ENCODE assay signal across 8 mouse cellular contexts in the genomic region with DNA sequence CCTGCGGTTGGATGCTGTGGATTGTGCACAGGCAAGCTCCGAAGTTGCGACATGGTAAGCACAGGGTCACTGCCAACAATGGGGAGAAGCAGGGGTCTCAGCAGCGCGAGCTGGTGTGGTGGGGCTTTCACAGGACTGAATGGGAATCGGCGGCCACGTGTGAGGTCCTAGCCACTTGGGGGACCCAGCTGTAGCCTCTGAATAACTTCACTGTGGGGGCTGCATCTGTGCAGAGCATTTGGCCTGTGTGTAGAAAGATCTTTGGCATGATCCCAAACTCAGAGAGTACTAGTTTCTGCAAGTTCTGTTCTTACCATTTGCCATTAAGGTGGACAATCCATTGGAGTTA. TPM values are rescaled to one million over a fixed set of nuclear protein-coding genes. Genes with fewer than 3 reads are reported as not detected.
A peak's percentile ranks its signal among the peaks of the same experiment; 100 is the strongest.
DNase-seq lines count a peak whose midpoint lies in the region; ATAC-seq and TF ChIP-seq lines count a peak whose summit lies in the region.
"Not testable (repeated sequence)": the region's sequence is repeated elsewhere in the genome, so short reads cannot be mapped to it uniquely, and the experiment has no call there.

No protein-coding gene starts in this region.

- WGBS in embryonic facial prominence, embryonic 10.5 days = under 1% methylated on average over 8 of the region's 8 CpGs
- 0% methylated on average over 8 of the region's 8 CpGs for WGBS in forebrain, embryonic 14.5 days
- WGBS in heart, postnatal 0 days = 0% methylated on average over 8 of the region's 8 CpGs
- under 1% methylated on average over 8 of the region's 8 CpGs for WGBS in kidney, embryonic 14.5 days
- under 1% methylated on average over 8 of the region's 8 CpGs for WGBS in liver, embryonic 12.5 days (ENCODE audit: insufficient replicate concordance)
- WGBS in midbrain, embryonic 11.5 days = 0% methylated on average over 8 of the region's 8 CpGs
- 0% methylated on average over 8 of the region's 8 CpGs for WGBS in small intestine, adult 2 months

- peak overlapping the region; percentile 83 for H3K27ac ChIP-seq in embryonic facial prominence, embryonic 10.5 days (replicated peaks)
- not testable (repeated sequence) for H3K27ac ChIP-seq in forebrain, embryonic 14.5 days (ENCODE audit: low read depth, low read length); midbrain, embryonic 11.5 days (ENCODE audit: low read depth, low read length); small intestine, adult 2 months (ENCODE audit: insufficient read depth, low read depth, low read length)
- H3K27ac ChIP-seq in heart, postnatal 0 days (ENCODE audit: low read depth) = peak overlapping the region; percentile 90
- H3K27ac ChIP-seq in kidney, embryonic 14.5 days (ENCODE audit: low read depth, low read length) = peak overlapping the region; percentile 88; the same call in 1 of the 2 replicates
- H3K27ac ChIP-seq in liver, embryonic 12.5 days = peak overlapping the region; percentile 87

- not testable (repeated sequence) for H3K36me3 ChIP-seq in C2C12 (ENCODE audit: control insufficient read depth, insufficient read depth); forebrain, embryonic 14.5 days (ENCODE audit: control insufficient read depth, insufficient read depth, low read length); heart, postnatal 0 days (replicated peaks; ENCODE audit: control insufficient read depth, insufficient read depth, low read length); kidney, embryonic 14.5 days (ENCODE audit: control insufficient read depth, insufficient read depth, low read length); midbrain, embryonic 11.5 days (ENCODE audit: control insufficient read depth, insufficient read depth, low read length); small intestine, adult 2 months (ENCODE audit: control insufficient read depth, insufficient read depth, low read length)
- H3K36me3 ChIP-seq in embryonic facial prominence, embryonic 10.5 days (replicated peaks) = peaks cover 32% of the 10 kb centered on the region
- peaks cover 29% of the 10 kb centered on the region for H3K36me3 ChIP-seq in liver, embryonic 12.5 days

- TF ChIP-seq EP300 in heart, postnatal 0 days (IDR thresholded peaks at IDR 0.05; ENCODE audit: low read depth) = not testable (repeated sequence)

- peak overlapping the region; percentile 33 for H3K4me3 ChIP-seq in C2C12 (ENCODE audit: insufficient read depth, poor library complexity, severe bottlenecking)
- H3K4me3 ChIP-seq in embryonic facial prominence, embryonic 10.5 days = peak overlapping the region; percentile 70
- H3K4me3 ChIP-seq in forebrain, embryonic 14.5 days (ENCODE audit: low read depth, low read length) = peak overlapping the region; percentile 50
- peak overlapping the region; percentile 58 for H3K4me3 ChIP-seq in heart, postnatal 0 days (ENCODE audit: low read depth, low read length)
- peak overlapping the region; percentile 52 for H3K4me3 ChIP-seq in kidney, embryonic 14.5 days (ENCODE audit: low read length)
- peak overlapping the region; percentile 74 for H3K4me3 ChIP-seq in liver, embryonic 12.5 days
- peak overlapping the region; percentile 50 for H3K4me3 ChIP-seq in midbrain, embryonic 11.5 days (ENCODE audit: low read depth, low read length)
- H3K4me3 ChIP-seq in small intestine, adult 2 months (ENCODE audit: low read depth, low read length) = peak overlapping the region; percentile 69

- peak overlapping the region; percentile 79 for H3ac ChIP-seq in C2C12 (ENCODE audit: control insufficient read depth, insufficient read length, low read depth)

- peak overlapping the region; percentile 61 for H3K9ac ChIP-seq in forebrain, embryonic 14.5 days (ENCODE audit: low read length)
- H3K9ac ChIP-seq in heart, postnatal 0 days (replicated peaks; ENCODE audit: low read depth, low read length) = peak overlapping the region; percentile 54; the same call in 1 of the 2 replicates
- H3K9ac ChIP-seq in kidney, embryonic 14.5 days (ENCODE audit: low read depth, low read length) = peak overlapping the region; percentile 58
- H3K9ac ChIP-seq in liver, embryonic 12.5 days = peak overlapping the region; percentile 73
- H3K9ac ChIP-seq in midbrain, embryonic 11.5 days (ENCODE audit: low read length) = peak overlapping the region; percentile 63

- H3K9me3 ChIP-seq in embryonic facial prominence, embryonic 10.5 days = peaks cover 32% of the 10 kb centered on the region
- H3K9me3 ChIP-seq in forebrain, embryonic 14.5 days (replicated peaks; ENCODE audit: control insufficient read depth, low read length); heart, postnatal 0 days (replicated peaks; ENCODE audit: control insufficient read depth, low read length); kidney, embryonic 14.5 days (ENCODE audit: control insufficient read depth, low read length); midbrain, embryonic 11.5 days (ENCODE audit: control insufficient read depth, low read length): not testable (repeated sequence)
- peaks cover 12% of the 10 kb centered on the region for H3K9me3 ChIP-seq in liver, embryonic 12.5 days (replicated peaks)

- peaks cover 22% of the 10 kb centered on the region for H3K79me3 ChIP-seq in C2C12 (ENCODE audit: low read depth)

- H3K4me1 ChIP-seq in embryonic facial prominence, embryonic 10.5 days = peaks cover 16% of the 10 kb centered on the region
- H3K4me1 ChIP-seq in forebrain, embryonic 14.5 days (ENCODE audit: control insufficient read depth, insufficient read depth, low read length) = peaks cover 13% of the 10 kb centered on the region; the same call in 1 of the 2 replicates
- not testable (repeated sequence) for H3K4me1 ChIP-seq in heart, postnatal 0 days (ENCODE audit: control insufficient read depth, insufficient read depth); kidney, embryonic 14.5 days (ENCODE audit: control insufficient read depth, insufficient read depth, low read length); small intestine, adult 2 months (ENCODE audit: control insufficient read depth, insufficient read depth, insufficient read length, low read length)
- H3K4me1 ChIP-seq in liver, embryonic 12.5 days = peaks cover 33% of the 10 kb centered on the region
- peaks cover 12% of the 10 kb centered on the region; the same call in 1 of the 2 replicates for H3K4me1 ChIP-seq in midbrain, embryonic 11.5 days (ENCODE audit: control insufficient read depth, insufficient read depth, low read length)

- not testable (repeated sequence) for DNase-seq in embryonic facial prominence, embryonic 10.5 days (ENCODE audit: low spot score); heart, postnatal 0 days (ENCODE audit: low spot score); midbrain, embryonic 11.5 days (ENCODE audit: low spot score, missing footprints)
- DNase-seq in forebrain, embryonic 14.5 days (ENCODE audit: low spot score) = peak; percentile 5

- ATAC-seq in forebrain, embryonic 14.5 days = peak; percentile 84
- peak; percentile 37 for ATAC-seq in heart, postnatal 0 days (ENCODE audit: insufficient read depth, low read depth)
- peak; percentile 68; the same call in 1 of the 2 replicates for ATAC-seq in kidney, embryonic 14.5 days (ENCODE audit: low FRiP score, low TSS enrichment)
- peak; percentile 37 for ATAC-seq in liver, embryonic 12.5 days
- ATAC-seq in midbrain, embryonic 11.5 days (ENCODE audit: low FRiP score) = peak; percentile 83

- H3K79me2 ChIP-seq in C2C12 (ENCODE audit: control insufficient read depth, insufficient read depth) = peaks cover 46% of the 10 kb centered on the region

- not testable (repeated sequence) for TF ChIP-seq POLR2A in small intestine, adult 2 months (IDR thresholded peaks at IDR 0.05; ENCODE audit: low read depth, low read length)

- TF ChIP-seq CTCF in C2C12 (IDR thresholded peaks at IDR 0.05; ENCODE audit: control insufficient read depth, insufficient read depth, insufficient read length); heart, postnatal 0 days (IDR thresholded peaks at IDR 0.05; ENCODE audit: low read depth); small intestine, adult 2 months (IDR thresholded peaks at IDR 0.05; ENCODE audit: extremely low read depth, insufficient read length, insufficient replicate concordance, low read depth, low read length): not testable (repeated sequence)

- peak overlapping the region; percentile 60 for H3K4me2 ChIP-seq in forebrain, embryonic 14.5 days (ENCODE audit: low read length)
- H3K4me2 ChIP-seq in heart, postnatal 0 days (ENCODE audit: low read depth, low read length) = peak overlapping the region; percentile 67
- H3K4me2 ChIP-seq in kidney, embryonic 14.5 days (replicated peaks; ENCODE audit: low read depth, low read length) = peak overlapping the region; percentile 58
- peak overlapping the region; percentile 81 for H3K4me2 ChIP-seq in liver, embryonic 12.5 days
- peak overlapping the region; percentile 65 for H3K4me2 ChIP-seq in midbrain, embryonic 11.5 days

- not testable (repeated sequence) for H3K27me3 ChIP-seq in C2C12 (ENCODE audit: control insufficient read depth, insufficient read depth, insufficient read length); embryonic facial prominence, embryonic 10.5 days (replicated peaks; ENCODE audit: low read depth, poor library complexity, severe bottlenecking); forebrain, embryonic 14.5 days (replicated peaks; ENCODE audit: control insufficient read depth, insufficient read depth, low read length); heart, postnatal 0 days (ENCODE audit: control insufficient read depth, insufficient read depth, low read length); kidney, embryonic 14.5 days (ENCODE audit: control insufficient read depth, insufficient read depth, low read length); liver, embryonic 12.5 days (replicated peaks); midbrain, embryonic 11.5 days (ENCODE audit: control insufficient read depth, insufficient read depth, low read length); small intestine, adult 2 months (ENCODE audit: control insufficient read depth, insufficient read depth, low read length)

RNA-seq across cellular contexts. Expression of gene B230307C23Rik, which starts 0.2 kb away (rescaled TPM):
- 5.2 TPM for polyA plus RNA-seq in C2C12 (2012; fragmentation: generic; extraction: Trizol)
- polyA plus RNA-seq in embryonic facial prominence, embryonic 10.5 days (2016; fragmentation: Nextera tagmentation; extraction: Ambion mirVana) = 18.9 and 22.4 TPM in 2 replicates
- polyA plus RNA-seq in forebrain, embryonic 14.5 days (2014; fragmentation: Nextera tagmentation; extraction: Ambion mirVana) = 27.3 and 31.0 TPM in 2 replicates
- 3.7 and 4.2 TPM in 2 replicates for total RNA-seq in heart, postnatal 0 days (2014; rRNA removed; ENCODE audit: low replicate concordance)
- 11.2 and 13.2 TPM in 2 replicates for polyA plus RNA-seq in heart, postnatal 0 days (2015; fragmentation: Nextera tagmentation; extraction: Ambion mirVana)
- polyA plus RNA-seq in kidney, embryonic 14.5 days (2014; fragmentation: Nextera tagmentation; extraction: Ambion mirVana) = 28.8 and 29.3 TPM in 2 replicates
- polyA plus RNA-seq in liver, embryonic 12.5 days (2016; fragmentation: Nextera tagmentation; extraction: Ambion mirVana) = 20.3 and 22.2 TPM in 2 replicates
- 19.3 and 21.5 TPM in 2 replicates for polyA plus RNA-seq in midbrain, embryonic 11.5 days (2014; fragmentation: Nextera tagmentation; extraction: Ambion mirVana)
- polyA plus RNA-seq in small intestine, adult 2 months (2012; rRNA removed) = 1.6 and 2.3 TPM in 2 replicates

RNA-seq across cellular contexts. Expression of gene Zbtb21, which starts 34.9 kb away (rescaled TPM):
- polyA plus RNA-seq in C2C12 (2012; fragmentation: generic; extraction: Trizol) = 11.5 TPM
- polyA plus RNA-seq in embryonic facial prominence, embryonic 10.5 days (2016; fragmentation: Nextera tagmentation; extraction: Ambion mirVana) = 14.5 and 15.2 TPM in 2 replicates
- 12.5 TPM in 2 replicates for polyA plus RNA-seq in forebrain, embryonic 14.5 days (2014; fragmentation: Nextera tagmentation; extraction: Ambion mirVana)
- 17.3 and 36.1 TPM in 2 replicates for total RNA-seq in heart, postnatal 0 days (2014; rRNA removed; ENCODE audit: low replicate concordance)
- polyA plus RNA-seq in heart, postnatal 0 days (2015; fragmentation: Nextera tagmentation; extraction: Ambion mirVana) = 3.3 and 4.6 TPM in 2 replicates
- 12.3 and 14.1 TPM in 2 replicates for polyA plus RNA-seq in kidney, embryonic 14.5 days (2014; fragmentation: Nextera tagmentation; extraction: Ambion mirVana)
- polyA plus RNA-seq in liver, embryonic 12.5 days (2016; fragmentation: Nextera tagmentation; extraction: Ambion mirVana) = 5.0 and 5.1 TPM in 2 replicates
- polyA plus RNA-seq in midbrain, embryonic 11.5 days (2014; fragmentation: Nextera tagmentation; extraction: Ambion mirVana) = 13.2 and 13.5 TPM in 2 replicates
- polyA plus RNA-seq in small intestine, adult 2 months (2012; rRNA removed) = 7.8 and 10.0 TPM in 2 replicates

RNA-seq across cellular contexts. Expression of gene C2cd2, which starts 35.0 kb away (rescaled TPM):
- 9.3 TPM for polyA plus RNA-seq in C2C12 (2012; fragmentation: generic; extraction: Trizol)
- 11.6 and 14.0 TPM in 2 replicates for polyA plus RNA-seq in embryonic facial prominence, embryonic 10.5 days (2016; fragmentation: Nextera tagmentation; extraction: Ambion mirVana)
- polyA plus RNA-seq in forebrain, embryonic 14.5 days (2014; fragmentation: Nextera tagmentation; extraction: Ambion mirVana) = 10.2 and 12.4 TPM in 2 replicates
- 12.7 and 22.3 TPM in 2 replicates for total RNA-seq in heart, postnatal 0 days (2014; rRNA removed; ENCODE audit: low replicate concordance)
- 9.2 and 10.5 TPM in 2 replicates for polyA plus RNA-seq in heart, postnatal 0 days (2015; fragmentation: Nextera tagmentation; extraction: Ambion mirVana)
- 12.6 and 20.6 TPM in 2 replicates for polyA plus RNA-seq in kidney, embryonic 14.5 days (2014; fragmentation: Nextera tagmentation; extraction: Ambion mirVana)
- polyA plus RNA-seq in liver, embryonic 12.5 days (2016; fragmentation: Nextera tagmentation; extraction: Ambion mirVana) = 8.8 and 10.0 TPM in 2 replicates
- 17.7 and 19.4 TPM in 2 replicates for polyA plus RNA-seq in midbrain, embryonic 11.5 days (2014; fragmentation: Nextera tagmentation; extraction: Ambion mirVana)
- polyA plus RNA-seq in small intestine, adult 2 months (2012; rRNA removed) = 5.1 and 7.9 TPM in 2 replicates
